Mouse (Mus musculus) neural tube, embryonic 13.5 days (tissue): Measurements from ENCODE around the gene Rsu1. TPM values are rescaled to one million over a fixed set of nuclear protein-coding genes. Genes with fewer than 3 reads are reported as not detected.

Experiments used
- ATAC-seq: fragments of 200-750 bp; cut with Nextera tagmentation; 2 replicates; pipeline ENCODE4 v1.8.0; 2017; ENCODE audit warnings: low read depth, mild to moderate bottlenecking, moderate TSS enrichment, moderate library complexity
- H3K27ac ChIP-seq: fragments of 300-500 bp; sonication (generic); replicated peaks from 2 replicates; pipeline ENCODE4 v1.5.1; 2015; ENCODE audit warnings: moderate library complexity, mild to moderate bottlenecking, inconsistent platforms
- H3K27me3 ChIP-seq: fragments of 300-500 bp; sonication (generic); 2 replicates; pipeline ENCODE4 v1.6.1; 2015; ENCODE audit warnings: mild to moderate bottlenecking, inconsistent platforms
- H3K36me3 ChIP-seq: fragments of 300-500 bp; sonication (generic); 2 replicates; pipeline ENCODE4 v1.6.1; 2015; ENCODE audit warnings: mild to moderate bottlenecking, inconsistent platforms
- H3K4me1 ChIP-seq: fragments of 300-500 bp; sonication (generic); replicated peaks from 2 replicates; pipeline ENCODE4 v1.6.1; 2015; ENCODE audit warnings: inconsistent platforms
- H3K4me2 ChIP-seq: fragments of 300-500 bp; sonication (generic); 2 replicates; pipeline ENCODE4 v1.6.1; 2015; ENCODE audit warnings: inconsistent platforms, mild to moderate bottlenecking, moderate library complexity
- H3K4me3 ChIP-seq: fragments of 300-500 bp; sonication (generic); 2 replicates; pipeline ENCODE4 v1.5.1; 2015; ENCODE audit warnings: mild to moderate bottlenecking, inconsistent platforms
- H3K9ac ChIP-seq: fragments of 300-500 bp; sonication (generic); 2 replicates; pipeline ENCODE4 v1.6.1; 2015; ENCODE audit warnings: moderate library complexity, mild to moderate bottlenecking, inconsistent platforms
- H3K9me3 ChIP-seq: fragments of 300-500 bp; sonication (generic); 2 replicates; pipeline ENCODE4 v1.6.1; 2016; ENCODE audit warnings: inconsistent platforms
- WGBS: fragments of 180-500 bp; shearing (Covaris S2); methylation state at CpG from one replicate; pipeline ENCODE4 v1.1.7; 2015; 5-methylcytosine and 5-hydroxymethylcytosine counted together
- polyA plus RNA-seq: library from polyadenylated mRNA; unstranded; fragments of >200 nt; fragmentation: Nextera tagmentation; extraction: Ambion mirVana; gene quantifications from 2 replicates; pipeline ENCODE4 v1.2.1, GENCODE M21; 2015

Gene Rsu1
- polyA plus RNA-seq, 1 experiment from 2014 or later, result 68.4 TPM

- H3K9me3 ChIP-seq, result no peaks in the 10 kb centered on the region
- no peaks in the 10 kb centered on the region for H3K36me3 ChIP-seq
- no peak overlapping the region for H3K9ac ChIP-seq
- H3K4me1 ChIP-seq, result no peaks in the 10 kb centered on the region; the same call in 1 of the 2 replicates
- H3K4me3 ChIP-seq, result no peak overlapping the region
- no peak for ATAC-seq
- H3K4me2 ChIP-seq, result no peak overlapping the region
- no peak overlapping the region for H3K27ac ChIP-seq
- 70% methylated on average over 4 of the region's 4 CpGs for WGBS
- H3K27me3 ChIP-seq, result no peaks in the 10 kb centered on the region
Observed at GRCm38 (mm10) chr2:13089861-13090260, 181.4 kb downstream of the Rsu1 start.

GRCm38 (mm10) chr2:13088266-13088665 lies 182.9 kb downstream of the Rsu1 start:
- no peak for ATAC-seq
- no peaks in the 10 kb centered on the region for H3K27me3 ChIP-seq
- WGBS, result 81% methylated on average over 4 of the region's 4 CpGs

GRCm38 (mm10) chr2:13087811-13088210 lies 183.4 kb downstream of the Rsu1 start:
- H3K9ac ChIP-seq, result no peak overlapping the region
- peaks cover 15% of the 10 kb centered on the region for H3K4me1 ChIP-seq
- no peaks in the 10 kb centered on the region for H3K36me3 ChIP-seq
- H3K4me3 ChIP-seq, result no peak overlapping the region
- H3K4me2 ChIP-seq, result no peak overlapping the region
- H3K27ac ChIP-seq, result no peak overlapping the region
- ATAC-seq, result no peak
- 89% methylated on average over 2 of the region's 2 CpGs for WGBS
- no peaks in the 10 kb centered on the region for H3K27me3 ChIP-seq
- H3K9me3 ChIP-seq, result no peaks in the 10 kb centered on the region

More at GRCm38 (mm10) chr2:13088266-13088665, 182.9 kb downstream of the Rsu1 start:
- Histone ChIP-seq H3K4me2 (no peak overlapping the region), H3K4me3 (no peak overlapping the region), H3K36me3 (no peaks in the 10 kb centered on the region), H3K4me1 (peaks cover 11% of the 10 kb centered on the region), H3K9me3 (no peaks in the 10 kb centered on the region), H3K27ac (no peak overlapping the region), H3K9ac (no peak overlapping the region)

GRCm38 (mm10) chr2:13084223-13084622 lies 187.0 kb downstream of the Rsu1 start:
- Histone ChIP-seq H3K27ac (no peak overlapping the region; the same call in 1 of the 2 replicates), H3K9ac (no peak overlapping the region), H3K36me3 (no peaks in the 10 kb centered on the region), H3K27me3 (no peaks in the 10 kb centered on the region), H3K4me2 (no peak overlapping the region), H3K4me1 (peaks cover 15% of the 10 kb centered on the region), H3K9me3 (no peaks in the 10 kb centered on the region), H3K4me3 (no peak overlapping the region)
- 30% methylated on average over 5 of the region's 5 CpGs for WGBS
- ATAC-seq, result peak; percentile 67

- Histone ChIP-seq H3K9ac (no peak overlapping the region), H3K4me1 (peaks cover 20% of the 10 kb centered on the region), H3K9me3 (no peaks in the 10 kb centered on the region), H3K27ac (no peak overlapping the region), H3K4me3 (no peak overlapping the region), H3K4me2 (no peak overlapping the region), H3K27me3 (no peaks in the 10 kb centered on the region), H3K36me3 (no peaks in the 10 kb centered on the region)
- 60% methylated on average over 2 of the region's 2 CpGs for WGBS
- no peak for ATAC-seq
Observed at GRCm38 (mm10) chr2:13080476-13080875, 190.7 kb downstream of the Rsu1 start.

- H3K27me3 ChIP-seq, result no peaks in the 10 kb centered on the region
- no peak overlapping the region for H3K9ac ChIP-seq
- H3K4me1 ChIP-seq, result no peaks in the 10 kb centered on the region
- no peak overlapping the region for H3K27ac ChIP-seq
- ATAC-seq, result no peak
- no peak overlapping the region for H3K4me3 ChIP-seq
- H3K4me2 ChIP-seq, result no peak overlapping the region
- no peaks in the 10 kb centered on the region for H3K36me3 ChIP-seq
- no peaks in the 10 kb centered on the region for H3K9me3 ChIP-seq
Observed at GRCm38 (mm10) chr2:13072243-13072642, 199.0 kb downstream of the Rsu1 start.

GRCm38 (mm10) chr2:13060426-13061170 lies 210.6 kb downstream of the Rsu1 start:
- ATAC-seq, result no peak
- Histone ChIP-seq H3K9me3 (no peaks in the 10 kb centered on the region), H3K36me3 (no peaks in the 10 kb centered on the region), H3K4me2 (no peak overlapping the region), H3K27ac (no peak overlapping the region), H3K4me1 (no peaks in the 10 kb centered on the region), H3K27me3 (no peaks in the 10 kb centered on the region), H3K4me3 (no peak overlapping the region), H3K9ac (no peak overlapping the region)
- 87% methylated on average over 5 of the region's 5 CpGs for WGBS

- H3K9me3 ChIP-seq, result no peaks in the 10 kb centered on the region
- H3K4me1 ChIP-seq, result no peaks in the 10 kb centered on the region
- WGBS, result 87% methylated on average over 6 of the region's 6 CpGs
- no peak overlapping the region for H3K4me2 ChIP-seq
- no peak overlapping the region for H3K27ac ChIP-seq
- no peaks in the 10 kb centered on the region for H3K36me3 ChIP-seq
- no peak for ATAC-seq
- no peak overlapping the region for H3K9ac ChIP-seq
- no peaks in the 10 kb centered on the region for H3K27me3 ChIP-seq
- no peak overlapping the region for H3K4me3 ChIP-seq
Observed at GRCm38 (mm10) chr2:13048649-13049048, 222.6 kb downstream of the Rsu1 start.

- Histone ChIP-seq H3K27me3 (no peaks in the 10 kb centered on the region), H3K4me3 (no peak overlapping the region), H3K4me1 (no peaks in the 10 kb centered on the region), H3K9ac (no peak overlapping the region), H3K36me3 (no peaks in the 10 kb centered on the region), H3K27ac (no peak overlapping the region), H3K9me3 (no peaks in the 10 kb centered on the region), H3K4me2 (no peak overlapping the region)
- WGBS, result 93% methylated on average over 4 of the region's 4 CpGs
- no peak for ATAC-seq
Observed at GRCm38 (mm10) chr2:13044555-13044954, 226.7 kb downstream of the Rsu1 start.

GRCm38 (mm10) chr2:13039785-13040184 lies 231.4 kb downstream of the Rsu1 start:
- WGBS, result 94% methylated on average over 4 of the region's 4 CpGs
- no peak overlapping the region for H3K4me3 ChIP-seq
- no peak for ATAC-seq
- no peaks in the 10 kb centered on the region for H3K27me3 ChIP-seq
- no peaks in the 10 kb centered on the region for H3K9me3 ChIP-seq
- no peaks in the 10 kb centered on the region for H3K4me1 ChIP-seq
- no peaks in the 10 kb centered on the region for H3K36me3 ChIP-seq
- H3K4me2 ChIP-seq, result no peak overlapping the region
- H3K9ac ChIP-seq, result no peak overlapping the region
- H3K27ac ChIP-seq, result no peak overlapping the region

GRCm38 (mm10) chr2:13038772-13039171 lies 232.4 kb downstream of the Rsu1 start:
- Histone ChIP-seq H3K4me2 (no peak overlapping the region), H3K9ac (no peak overlapping the region), H3K4me1 (no peaks in the 10 kb centered on the region), H3K27me3 (no peaks in the 10 kb centered on the region), H3K36me3 (no peaks in the 10 kb centered on the region), H3K9me3 (no peaks in the 10 kb centered on the region), H3K27ac (no peak overlapping the region), H3K4me3 (no peak overlapping the region)
- no peak for ATAC-seq
- WGBS, result 87% methylated on average over 3 of the region's 3 CpGs
